Mouse (Mus musculus) left cerebral cortex, adult 9 months (tissue): ENCODE measurements at regions not wholly inside any gene's neighbourhood (a gene's known extent, or its start where the extent isn't known, plus 50 kb on each side); places are given as distances from the start of the nearest gene placed in this dataset.
"Not testable (repeated sequence)": the region's sequence is repeated elsewhere in the genome, so short reads cannot be mapped to it uniquely, and the experiment has no call there.

Experiments
- DNase-seq, 2 experiments: peaks; one replicate each; pipeline ENCODE4 v3.0.0; 2022; ENCODE audit warnings: low spot score in 2 of 2

DNA sequence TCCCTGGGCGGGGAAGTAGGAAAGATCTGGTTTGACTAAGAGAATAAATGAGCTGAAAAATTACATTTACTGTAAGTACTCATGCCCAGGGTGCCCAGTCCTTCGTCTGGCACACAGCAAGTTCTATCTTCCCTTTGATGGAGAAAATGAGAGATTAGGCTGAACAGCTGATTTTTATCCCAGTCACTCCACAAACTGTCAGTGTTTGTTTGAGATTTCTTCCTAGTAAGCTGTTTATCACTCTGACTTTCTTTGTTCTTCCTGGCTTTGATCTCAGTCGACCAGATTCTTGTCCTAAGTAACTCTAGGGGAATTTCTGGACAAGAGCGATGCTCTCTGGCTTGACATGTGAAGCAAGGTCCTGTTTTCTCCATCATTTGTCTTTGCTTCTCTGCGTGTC lies 710.3 kb upstream of the Nr2f1 start:
- DNase-seq: no peak

DNA sequence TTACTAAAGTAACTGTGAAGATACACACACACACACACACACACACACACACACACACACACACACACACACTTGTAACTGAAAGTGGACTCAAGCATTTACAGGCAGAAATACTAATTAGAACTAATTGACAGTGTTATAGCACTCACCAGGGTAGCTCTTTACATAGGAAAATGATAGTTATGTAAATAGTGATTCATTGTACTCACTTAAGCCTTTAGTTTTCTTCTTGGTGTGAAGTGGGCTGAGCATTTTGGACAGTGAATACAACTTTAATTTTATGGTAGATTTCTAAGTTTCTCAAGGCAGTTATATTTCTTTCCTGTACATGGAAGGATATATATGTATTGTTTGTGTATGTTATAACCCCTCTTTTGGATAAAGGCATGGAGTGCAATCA lies 704.5 kb upstream of the Nr2f1 start:
- no peak for DNase-seq

- no peak for DNase-seq
Observed at GRCm38 (mm10) chr13:78900693-78901092, 701.1 kb upstream of the Nr2f1 start.

DNA sequence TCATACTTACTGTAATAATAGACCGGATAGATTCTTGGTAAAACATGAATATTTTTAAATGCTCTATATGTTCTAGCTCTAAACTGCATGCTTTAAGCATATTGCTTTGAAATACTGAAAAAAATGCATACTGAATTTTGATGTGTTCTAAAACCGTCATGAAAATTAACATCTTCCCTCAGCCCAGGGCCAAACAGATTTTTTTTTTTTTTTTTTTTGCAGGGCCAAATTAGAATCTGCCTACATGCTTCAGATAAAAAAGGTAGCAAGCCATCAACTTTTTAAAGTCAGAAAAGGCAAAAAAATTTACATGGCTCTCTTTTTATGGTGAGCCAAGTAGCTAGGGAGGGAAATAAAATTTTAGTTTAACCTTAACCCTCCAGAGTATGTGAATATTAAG lies 692.7 kb upstream of the Nr2f1 start:
- no peak for DNase-seq

DNA sequence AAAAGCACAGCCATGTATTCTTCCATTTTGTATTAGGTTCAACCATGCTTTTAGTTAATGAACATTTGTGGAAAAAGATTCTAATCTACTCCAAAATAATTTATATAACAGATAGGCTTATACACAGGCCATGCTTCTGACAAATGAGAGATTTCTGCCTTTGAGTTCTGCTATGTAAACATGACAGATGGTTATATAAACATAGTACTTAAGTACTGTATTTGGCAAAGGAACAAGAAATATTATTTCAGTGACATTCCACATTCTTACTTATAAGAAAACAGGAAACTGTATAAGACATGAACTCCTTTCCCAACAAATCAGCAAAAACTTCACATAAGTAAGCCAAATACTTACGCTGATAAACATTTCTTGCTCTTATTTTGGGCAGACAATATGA lies 683.5 kb upstream of the Nr2f1 start:
- no peak for DNase-seq

- DNase-seq: no peak
Observed at GRCm38 (mm10) chr13:78872582-78872981, 673.0 kb upstream of the Nr2f1 start.

DNA sequence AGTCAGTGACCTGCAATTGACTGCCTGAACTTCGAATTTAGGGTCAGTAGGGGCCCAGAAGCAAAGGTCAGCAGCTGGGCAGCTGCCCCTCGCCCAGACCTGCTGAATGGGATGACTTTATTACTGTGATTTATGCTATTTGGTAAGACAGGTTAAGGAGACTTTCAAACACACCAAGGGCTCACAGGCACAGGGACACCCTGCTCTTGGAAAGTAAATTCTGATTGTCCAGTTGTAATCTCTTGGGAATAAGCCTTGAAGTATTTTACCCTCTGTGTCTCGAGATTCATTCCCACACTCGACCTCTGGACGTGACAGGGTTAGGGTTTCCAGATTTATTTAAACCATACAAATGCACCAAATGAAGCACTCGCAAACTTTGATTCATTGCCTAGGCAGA lies 672.4 kb upstream of the Nr2f1 start:
- no peak for DNase-seq

DNA sequence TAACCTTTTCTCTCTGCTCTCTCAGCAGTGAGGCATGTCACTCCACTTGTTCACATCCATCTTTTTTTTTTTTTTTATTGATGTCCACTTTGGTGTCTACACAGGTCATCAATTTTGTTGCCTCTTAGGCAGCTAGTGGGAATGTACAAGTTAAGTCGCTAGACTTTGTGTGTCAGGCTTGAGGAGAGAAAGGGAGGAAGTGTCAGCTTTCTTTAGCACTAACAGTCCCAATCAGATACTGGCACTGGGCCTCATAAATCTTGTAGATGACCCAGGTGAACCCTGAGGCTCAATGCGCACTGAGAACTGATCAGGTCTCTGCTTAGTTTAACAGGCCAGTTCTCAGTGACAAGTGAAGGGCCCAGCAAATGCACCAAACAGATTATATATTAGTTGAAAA lies 671.7 kb upstream of the Nr2f1 start:
- no peak for DNase-seq

DNA sequence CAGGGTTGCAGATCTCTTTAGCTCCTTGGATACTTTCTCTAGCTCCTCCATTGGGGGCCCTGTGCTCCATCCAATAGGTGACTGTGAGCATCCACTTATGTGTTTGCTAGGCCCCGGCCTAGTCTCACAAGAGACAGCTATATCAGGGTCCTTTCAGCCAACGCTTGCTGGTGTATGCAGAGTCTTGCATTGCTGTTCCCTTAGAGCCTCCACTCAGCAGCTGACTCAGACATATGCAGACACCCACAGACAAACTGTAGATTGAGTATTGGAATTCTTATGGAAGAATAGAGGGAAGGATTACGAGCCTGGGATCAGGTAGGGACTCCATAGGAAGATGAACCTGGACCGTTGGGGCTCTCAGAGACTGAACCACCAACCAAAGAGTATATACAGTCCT lies 624.8 kb upstream of the Nr2f1 start:
- not testable (repeated sequence) for DNase-seq

GRCm38 (mm10) chr13:78809656-78810055 lies 610.1 kb upstream of the Nr2f1 start:
- DNase-seq: peak in 1 of 2 experiments; percentile 14

DNA sequence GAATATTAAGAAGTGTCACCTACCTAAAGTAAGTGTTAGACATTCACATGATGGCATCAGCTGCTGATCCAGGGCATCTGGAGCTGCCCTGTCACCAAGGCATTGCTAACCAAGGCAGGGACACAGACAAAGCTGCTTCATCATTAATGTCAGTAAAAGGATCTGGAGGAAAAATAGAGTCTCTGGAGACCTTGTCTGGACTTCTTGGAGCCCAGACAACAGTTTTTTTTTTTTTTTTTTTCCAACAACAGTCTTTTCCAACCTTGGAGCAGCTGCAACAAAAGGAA lies 603.2 kb upstream of the Nr2f1 start:
- no peak for DNase-seq

GRCm38 (mm10) chr13:78802011-78802837 lies 602.7 kb upstream of the Nr2f1 start:
- no peak for DNase-seq

DNA sequence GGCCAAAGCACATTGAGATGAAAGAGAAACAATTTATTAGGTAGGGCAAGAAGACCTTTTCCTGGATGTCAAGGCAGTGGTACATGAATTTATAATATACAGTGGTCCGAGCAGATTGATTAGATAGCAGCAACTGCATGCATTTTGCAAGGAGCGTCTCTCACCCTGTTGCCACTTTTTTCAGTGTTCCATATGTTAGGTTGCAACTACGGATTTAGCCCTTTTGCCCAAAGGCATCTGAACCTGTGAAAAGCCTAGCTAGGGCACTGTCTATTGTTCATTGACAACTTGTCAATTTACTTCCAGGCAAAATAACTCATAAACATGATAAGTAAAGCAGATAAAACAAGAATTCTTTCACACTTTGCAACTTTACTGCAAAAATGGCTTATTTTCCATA lies 600.1 kb upstream of the Nr2f1 start:
- no peak for DNase-seq

DNA sequence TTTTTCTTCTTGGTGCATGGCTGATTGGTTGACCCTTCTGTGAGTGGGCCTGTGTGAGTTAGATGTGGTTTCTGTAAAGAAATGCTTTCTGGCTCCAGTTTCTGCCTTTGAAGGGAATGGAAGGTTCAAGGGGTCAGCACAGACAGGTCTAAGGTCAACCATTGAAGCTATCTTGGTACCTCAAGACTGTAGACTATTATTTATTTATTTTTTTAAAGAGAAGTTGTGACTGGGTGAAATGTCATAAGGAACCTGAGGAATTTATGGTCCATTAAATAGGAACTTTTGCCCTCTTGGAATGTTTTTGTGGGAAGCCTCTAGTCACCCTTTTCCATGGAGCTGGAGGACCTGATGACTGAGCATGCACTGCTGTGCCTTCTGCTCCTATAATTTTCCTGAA lies 595.7 kb upstream of the Nr2f1 start:
- no peak for DNase-seq

DNA sequence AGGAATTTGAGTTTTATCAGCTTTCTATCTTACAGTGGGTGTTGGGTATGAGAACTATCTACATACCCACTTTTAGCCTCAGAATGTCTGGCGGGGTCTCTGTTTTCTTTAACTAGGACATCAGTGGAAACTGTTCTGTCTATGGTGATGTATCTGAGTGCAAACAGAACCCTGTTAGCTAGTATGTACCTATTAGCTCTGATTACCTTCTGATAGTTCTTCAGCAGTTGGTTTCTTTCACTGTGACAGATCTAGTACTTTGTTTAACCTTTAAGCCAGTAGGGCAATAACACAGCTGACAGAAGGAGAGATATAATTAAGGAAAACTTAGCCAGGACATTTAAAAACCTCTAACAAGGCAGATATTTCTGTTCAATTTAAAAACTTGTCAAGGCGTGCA lies 584.7 kb upstream of the Nr2f1 start:
- no peak for DNase-seq

- DNase-seq: no peak
Observed at GRCm38 (mm10) chr13:78783591-78784240, 584.2 kb upstream of the Nr2f1 start.
